Mouse (Mus musculus): ENCODE data around the gene Osbpl3. TPM values are rescaled to one million over a fixed set of nuclear protein-coding genes. Genes with fewer than 3 reads are reported as not detected.

Gene Osbpl3
- polyA plus RNA-seq, 1 experiment from 2014 or later: 4.5 TPM

GRCm38 (mm10) chr6:50398324-50398723 is 57.7 kb downstream of the Osbpl3 start:
- H3K4me1 ChIP-seq: no peaks in the 10 kb centered on the region
- 95% methylated on average over 6 of the region's 6 CpGs for WGBS
- no peaks in the 10 kb centered on the region for H3K36me3 ChIP-seq (ENCODE audit: poor library complexity, severe bottlenecking)
- ATAC-seq: no peak
- no peaks in the 10 kb centered on the region for H3K9me3 ChIP-seq (replicated peaks)
- H3K27ac ChIP-seq: no peak overlapping the region
- no peak overlapping the region for H3K4me2 ChIP-seq
- no peak overlapping the region for H3K9ac ChIP-seq
- H3K4me3 ChIP-seq: no peak overlapping the region
- H3K27me3 ChIP-seq: no peaks in the 10 kb centered on the region

- H3K4me1 ChIP-seq: no peaks in the 10 kb centered on the region
- H3K27me3 ChIP-seq: no peaks in the 10 kb centered on the region
- no peak overlapping the region for H3K4me3 ChIP-seq
- 75% methylated on average over 5 of the region's 5 CpGs for WGBS
- no peak overlapping the region for H3K4me2 ChIP-seq
- no peak for ATAC-seq
- H3K9me3 ChIP-seq (replicated peaks): no peaks in the 10 kb centered on the region
- no peaks in the 10 kb centered on the region for H3K36me3 ChIP-seq (ENCODE audit: poor library complexity, severe bottlenecking)
- no peak overlapping the region for H3K9ac ChIP-seq
- no peak overlapping the region for H3K27ac ChIP-seq
Measured at GRCm38 (mm10) chr6:50397116-50397515, 58.9 kb downstream of the Osbpl3 start.

- no peaks in the 10 kb centered on the region for H3K27me3 ChIP-seq
- H3K27ac ChIP-seq: no peak overlapping the region
- H3K4me2 ChIP-seq: no peak overlapping the region
- H3K36me3 ChIP-seq (ENCODE audit: poor library complexity, severe bottlenecking): no peaks in the 10 kb centered on the region
- H3K9ac ChIP-seq: no peak overlapping the region
- H3K9me3 ChIP-seq (replicated peaks): no peaks in the 10 kb centered on the region
- WGBS: 54% methylated on average over 7 of the region's 7 CpGs
- no peak for ATAC-seq
- no peak overlapping the region for H3K4me3 ChIP-seq
- no peaks in the 10 kb centered on the region for H3K4me1 ChIP-seq
Measured at GRCm38 (mm10) chr6:50395641-50396312, 60.2 kb downstream of the Osbpl3 start.

GRCm38 (mm10) chr6:50394432-50394831 is 61.6 kb downstream of the Osbpl3 start:
- H3K36me3 ChIP-seq (ENCODE audit: poor library complexity, severe bottlenecking): no peaks in the 10 kb centered on the region
- no peak overlapping the region for H3K9ac ChIP-seq
- ATAC-seq: no peak
- H3K27ac ChIP-seq: no peak overlapping the region
- WGBS: 87% methylated on average over 3 of the region's 3 CpGs
- no peak overlapping the region for H3K4me2 ChIP-seq
- H3K4me1 ChIP-seq: no peaks in the 10 kb centered on the region
- H3K9me3 ChIP-seq (replicated peaks): no peaks in the 10 kb centered on the region
- H3K27me3 ChIP-seq: no peaks in the 10 kb centered on the region
- H3K4me3 ChIP-seq: no peak overlapping the region

GRCm38 (mm10) chr6:50393960-50394359 is 62.0 kb downstream of the Osbpl3 start:
- WGBS: 92% methylated on average over 8 of the region's 8 CpGs
- no peak overlapping the region for H3K27ac ChIP-seq

GRCm38 (mm10) chr6:50391951-50392350 is 64.0 kb downstream of the Osbpl3 start:
- WGBS: 78% methylated on average over 3 of the region's 3 CpGs
- no peak overlapping the region for H3K4me3 ChIP-seq
- no peaks in the 10 kb centered on the region for H3K4me1 ChIP-seq
- H3K27me3 ChIP-seq: no peaks in the 10 kb centered on the region
- no peak overlapping the region for H3K9ac ChIP-seq
- H3K36me3 ChIP-seq (ENCODE audit: poor library complexity, severe bottlenecking): no peaks in the 10 kb centered on the region
- no peak overlapping the region for H3K27ac ChIP-seq
- no peak for ATAC-seq
- H3K9me3 ChIP-seq (replicated peaks): no peaks in the 10 kb centered on the region; the same call in 1 of the 2 replicates
- no peak overlapping the region for H3K4me2 ChIP-seq

More at GRCm38 (mm10) chr6:50393960-50394359, 62.0 kb downstream of the Osbpl3 start:
- Histone ChIP-seq H3K4me2 (no peak overlapping the region), H3K9me3 (replicated peaks) (no peaks in the 10 kb centered on the region; the same call in 1 of the 2 replicates), H3K4me1 (no peaks in the 10 kb centered on the region), H3K4me3 (no peak overlapping the region), H3K27me3 (no peaks in the 10 kb centered on the region), H3K36me3 (ENCODE audit: poor library complexity, severe bottlenecking) (no peaks in the 10 kb centered on the region), H3K9ac (no peak overlapping the region)
- no peak for ATAC-seq

- 73% methylated on average over 5 of the region's 5 CpGs for WGBS
- Histone ChIP-seq H3K36me3 (ENCODE audit: poor library complexity, severe bottlenecking) (no peaks in the 10 kb centered on the region), H3K4me2 (no peak overlapping the region), H3K27ac (no peak overlapping the region), H3K4me3 (no peak overlapping the region), H3K4me1 (no peaks in the 10 kb centered on the region), H3K9me3 (replicated peaks) (no peaks in the 10 kb centered on the region; the same call in 1 of the 2 replicates), H3K27me3 (no peaks in the 10 kb centered on the region), H3K9ac (no peak overlapping the region)
- ATAC-seq: no peak
Measured at GRCm38 (mm10) chr6:50390313-50390712, 65.7 kb downstream of the Osbpl3 start.

GRCm38 (mm10) chr6:50387629-50388028 is 68.4 kb downstream of the Osbpl3 start:
- Histone ChIP-seq H3K4me3 (no peak overlapping the region), H3K36me3 (ENCODE audit: poor library complexity, severe bottlenecking) (no peaks in the 10 kb centered on the region), H3K4me2 (no peak overlapping the region), H3K27ac (no peak overlapping the region), H3K9me3 (replicated peaks) (no peaks in the 10 kb centered on the region; the same call in 1 of the 2 replicates), H3K9ac (no peak overlapping the region), H3K4me1 (no peaks in the 10 kb centered on the region), H3K27me3 (no peaks in the 10 kb centered on the region)
- ATAC-seq: no peak
- WGBS: 81% methylated on average over 5 of the region's 5 CpGs

GRCm38 (mm10) chr6:50386497-50386896 is 69.5 kb downstream of the Osbpl3 start:
- Histone ChIP-seq H3K36me3 (ENCODE audit: poor library complexity, severe bottlenecking) (no peaks in the 10 kb centered on the region), H3K9me3 (replicated peaks) (no peaks in the 10 kb centered on the region; the same call in 1 of the 2 replicates), H3K27ac (no peak overlapping the region), H3K4me1 (no peaks in the 10 kb centered on the region), H3K4me3 (no peak overlapping the region), H3K27me3 (no peaks in the 10 kb centered on the region), H3K4me2 (no peak overlapping the region), H3K9ac (no peak overlapping the region)
- no peak for ATAC-seq
- WGBS: 88% methylated on average over 4 of the region's 4 CpGs

GRCm38 (mm10) chr6:50385451-50386013 is 70.5 kb downstream of the Osbpl3 start:
- no peaks in the 10 kb centered on the region; the same call in 1 of the 2 replicates for H3K9me3 ChIP-seq (replicated peaks)
- H3K4me2 ChIP-seq: no peak overlapping the region
- H3K36me3 ChIP-seq (ENCODE audit: poor library complexity, severe bottlenecking): no peaks in the 10 kb centered on the region
- no peak overlapping the region for H3K9ac ChIP-seq
- WGBS: 97% methylated on average over 8 of the region's 8 CpGs
- no peak overlapping the region for H3K27ac ChIP-seq
- H3K4me3 ChIP-seq: no peak overlapping the region
- H3K4me1 ChIP-seq: no peaks in the 10 kb centered on the region
- H3K27me3 ChIP-seq: no peaks in the 10 kb centered on the region
- no peak for ATAC-seq

- WGBS: 91% methylated on average over 7 of the region's 7 CpGs
- Histone ChIP-seq H3K9ac (no peak overlapping the region), H3K27me3 (no peaks in the 10 kb centered on the region), H3K4me2 (no peak overlapping the region), H3K9me3 (replicated peaks) (no peaks in the 10 kb centered on the region), H3K4me3 (no peak overlapping the region), H3K36me3 (ENCODE audit: poor library complexity, severe bottlenecking) (no peaks in the 10 kb centered on the region), H3K4me1 (no peaks in the 10 kb centered on the region), H3K27ac (no peak overlapping the region)
- ATAC-seq: no peak
Measured at GRCm38 (mm10) chr6:50382711-50383110, 73.3 kb downstream of the Osbpl3 start.

- WGBS: 55% methylated on average over 8 of the region's 8 CpGs
- H3K4me2 ChIP-seq: no peak overlapping the region
- ATAC-seq: no peak
- no peak overlapping the region for H3K9ac ChIP-seq
- no peaks in the 10 kb centered on the region for H3K4me1 ChIP-seq
- H3K27ac ChIP-seq: no peak overlapping the region
- H3K36me3 ChIP-seq (ENCODE audit: poor library complexity, severe bottlenecking): no peaks in the 10 kb centered on the region
- H3K27me3 ChIP-seq: no peaks in the 10 kb centered on the region
- no peaks in the 10 kb centered on the region for H3K9me3 ChIP-seq (replicated peaks)
- H3K4me3 ChIP-seq: no peak overlapping the region
Measured at GRCm38 (mm10) chr6:50382196-50382595, 73.8 kb downstream of the Osbpl3 start.

Measured in forebrain, embryonic 13.5 days (tissue).